Mouse (Mus musculus): Measurements from ENCODE around the gene Rnf11.

- TF ChIP-seq E2F4 (IDR thresholded peaks at IDR 0.05; ENCODE audit: borderline replicate concordance, low read depth, low read length) (no peak), ETS1 (IDR thresholded peaks at IDR 0.05; ENCODE audit: low read depth, low read length) (no peak), RCOR1 (IDR thresholded peaks at IDR 0.05; ENCODE audit: low read depth, low read length) (no peak), MYC (IDR thresholded peaks at IDR 0.05; ENCODE audit: low read depth, low read length) (no peak)
Observed at GRCm38 (mm10) chr4:109477454-109477853, 7.1 kb downstream of the Rnf11 start.
